Mouse (Mus musculus) left cerebral cortex, postnatal 4 days (tissue): ENCODE measurements around the gene Timm13. TPM values are rescaled to one million over a fixed set of nuclear protein-coding genes. Genes with fewer than 3 reads are reported as not detected.

ENCODE experiments used
- DNase-seq: peaks from one replicate; pipeline ENCODE4 v3.0.0-alpha.2; 2022
- intact Hi-C: fragments of 180-260 bp; cut with DNase I; formaldehyde crosslinking; loops from one replicate; pipeline ENCODE4 v1.15.1; 2025
- total RNA-seq, 2 experiments: library from RNA; stranded (reverse); gene quantifications; 2 replicates each; pipeline ENCODE4 v1.2.3; 2021

Timm13 gene
- total RNA-seq, 2 experiments from 2014 or later: 147 TPM

DNA sequence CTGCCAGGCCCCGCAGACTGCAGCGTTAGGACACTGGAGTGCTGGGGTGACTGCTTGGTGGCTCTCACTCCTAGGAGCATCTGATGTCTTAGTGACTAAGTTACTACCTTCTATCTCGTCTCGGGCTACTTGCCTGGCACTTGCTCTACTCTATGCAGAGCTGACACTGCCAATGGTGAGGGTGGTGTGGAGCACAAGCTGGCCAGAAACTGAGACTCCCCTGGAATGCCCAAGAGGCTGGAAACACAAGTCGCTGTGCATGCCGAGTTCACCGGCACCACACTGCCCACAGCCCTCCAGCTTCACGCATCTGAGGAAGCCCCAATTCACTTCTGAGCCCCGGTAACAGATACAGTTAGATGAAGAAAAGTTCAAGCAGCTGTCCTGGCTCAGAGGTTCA lies 26.7 kb downstream of the Timm13 start:
- no peak for DNase-seq
- intact Hi-C loops: no loop called here

DNA sequence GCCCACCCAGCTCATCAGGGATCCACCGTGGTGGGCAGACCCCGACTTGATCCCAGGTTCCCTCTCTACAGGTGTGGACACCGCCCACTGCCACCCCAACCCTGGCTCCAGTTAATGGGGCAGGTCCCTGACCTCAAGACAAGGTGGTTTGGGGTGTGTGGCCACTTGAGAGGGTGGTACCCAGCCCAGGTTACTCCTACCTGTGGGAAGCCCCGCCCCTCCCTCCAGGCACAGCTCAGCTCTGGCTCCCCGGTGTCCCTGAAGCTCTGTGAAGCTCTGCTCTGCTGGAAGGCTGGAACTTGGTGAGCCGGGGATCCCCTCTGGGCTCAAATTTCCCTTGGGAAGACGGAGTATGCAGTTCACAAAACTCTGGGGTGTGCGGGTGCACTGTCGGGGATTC lies 29.2 kb downstream of the Timm13 start, which contains the start of gene Tmprss9:
TSS of gene Tmprss9 (plus strand) at position 268 of the 400 bp plus-strand sequence.
- DNase-seq: no peak
- intact Hi-C loops: no loop called here

- DNase-seq: no peak
- intact Hi-C loops: no loop called here
Measured at GRCm38 (mm10) chr10:80870993-80871392, 29.8 kb downstream of the Timm13 start.

GRCm38 (mm10) chr10:80864446-80864845 lies 36.3 kb downstream of the Timm13 start:
- DNase-seq: peak; percentile 67
- intact Hi-C loops: no loop called here

DNA sequence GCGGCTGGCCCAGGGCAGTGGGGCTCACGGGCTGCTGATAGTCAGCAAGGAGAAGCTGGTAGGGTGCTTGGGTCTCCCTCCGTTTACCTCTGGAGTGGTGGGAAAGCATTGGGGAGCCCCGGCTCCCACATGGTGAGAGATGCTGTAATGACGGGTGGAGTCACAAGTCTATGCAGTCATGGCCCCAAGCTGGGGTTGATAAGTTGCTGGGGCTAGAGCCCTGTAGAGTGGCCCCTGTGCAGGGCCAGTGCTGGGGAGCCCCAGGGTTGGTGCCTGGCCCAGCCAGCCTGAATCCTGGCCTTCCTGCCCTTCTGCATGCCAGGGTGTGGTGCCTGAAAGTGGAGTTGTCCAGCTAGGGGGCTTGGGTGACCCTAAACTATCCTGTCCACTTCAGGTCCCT lies 38.5 kb downstream of the Timm13 start:
- DNase-seq: no peak
- intact Hi-C loops: no loop called here

GRCm38 (mm10) chr10:80858350-80858935 lies 42.3 kb downstream of the Timm13 start:
- intact Hi-C loops: no loop called here
- no peak for DNase-seq

GRCm38 (mm10) chr10:80857848-80858247 lies 42.9 kb downstream of the Timm13 start:
- intact Hi-C loops: no loop called here
- no peak for DNase-seq

GRCm38 (mm10) chr10:80857386-80857785 lies 43.4 kb downstream of the Timm13 start:
- intact Hi-C loops: no loop called here
- DNase-seq: no peak

DNA sequence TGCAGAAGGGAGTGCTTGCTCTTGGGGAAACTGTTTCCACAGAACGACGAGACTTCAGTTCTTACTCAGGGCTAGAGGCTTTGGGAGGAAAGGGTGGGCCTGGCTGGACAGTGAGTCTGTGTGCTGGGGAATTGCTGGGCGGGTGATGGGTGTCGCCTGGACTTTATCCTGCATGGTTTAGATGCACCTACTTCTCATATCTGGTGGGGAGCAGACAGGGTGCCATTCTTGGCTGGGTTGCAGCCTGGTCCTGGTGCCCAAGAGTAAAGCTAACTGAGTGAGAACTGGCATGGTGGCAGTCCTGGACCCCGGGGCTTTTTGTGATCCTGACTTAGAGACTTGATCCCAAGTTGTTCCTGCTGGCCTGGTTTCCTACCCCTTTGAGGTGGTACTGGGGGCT lies 43.9 kb downstream of the Timm13 start:
- no peak for DNase-seq
- intact Hi-C loops: no loop called here

GRCm38 (mm10) chr10:80856267-80856666 lies 44.5 kb downstream of the Timm13 start:
- intact Hi-C loops: no loop called here
- DNase-seq: no peak

DNA sequence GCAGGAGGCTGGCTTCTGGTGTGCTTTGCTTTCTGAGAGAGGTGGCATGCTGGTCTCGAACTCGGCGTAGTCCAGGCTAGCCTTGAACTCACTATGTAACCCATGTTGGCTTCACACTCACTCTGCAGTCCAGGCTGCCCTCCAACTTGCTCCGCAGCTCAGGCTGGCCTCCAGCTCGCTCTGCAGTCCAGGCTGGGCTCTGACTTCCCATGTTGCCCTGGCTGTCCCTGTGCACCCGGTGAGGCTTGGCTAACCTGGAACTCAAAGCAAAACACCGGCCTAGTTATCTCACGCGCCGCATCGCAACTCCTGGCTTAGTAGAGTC lies 45.1 kb downstream of the Timm13 start:
- no peak for DNase-seq
- intact Hi-C loops: no loop called here

GRCm38 (mm10) chr10:80854913-80855748 lies 45.6 kb downstream of the Timm13 start, which contains the start of the genes Lsm7 and Sppl2b:
Gene Lsm7, minus strand, starts transcription at chr10:80855209.
Gene Sppl2b, plus strand, starts transcription at chr10:80855275.
- intact Hi-C loops: no loop called here
- DNase-seq: peak; percentile 98

Other genes starting within 250 kb of the Timm13 start
- gene Btbd2, start 243.9 kb downstream of the Timm13 start, total RNA-seq: 10 to 100 TPM; 80.9 to 83.2 TPM
- 10 to 100 TPM; 61.6 to 67.1 TPM for gene Mknk2, start 222.9 kb downstream of the Timm13 start, total RNA-seq
- 10 to 100 TPM; 52.0 to 52.1 TPM for gene Mob3a, start 199.0 kb downstream of the Timm13 start, total RNA-seq
- gene Izumo4, start 198.8 kb downstream of the Timm13 start, total RNA-seq: 10 to 100 TPM; 46.3 to 53.6 TPM
- 100 to 1,000 TPM; 142 to 145 TPM for gene Ap3d1, start 158.7 kb downstream of the Timm13 start, total RNA-seq
- 10 to 100 TPM; 62.1 TPM for gene Dot1l, start 145.8 kb downstream of the Timm13 start, total RNA-seq
- 10 to 100 TPM; 58.0 to 58.2 TPM for gene Sf3a2, start 102.8 kb downstream of the Timm13 start, total RNA-seq
- 10 to 100 TPM; 73.2 to 86.2 TPM for gene Plekhj1, start 102.3 kb downstream of the Timm13 start, total RNA-seq
- 1 to 10 TPM; 1.9 to 2.2 TPM for gene Amh, start 95.7 kb downstream of the Timm13 start, total RNA-seq
- under 1 TPM; 0.54 to 0.64 TPM for gene Jsrp1, start 87.5 kb downstream of the Timm13 start, total RNA-seq
- gene Oaz1, start 74.3 kb downstream of the Timm13 start, total RNA-seq: 100 to 1,000 TPM; 393 to 396 TPM
- gene Lingo3, start 56.9 kb downstream of the Timm13 start, total RNA-seq: 10 to 100 TPM; 21.4 to 24.6 TPM
- gene Lsm7, start 45.8 kb downstream of the Timm13 start, total RNA-seq: 10 to 100 TPM; 62.0 to 67.4 TPM
- 10 to 100 TPM; 77.4 to 86.2 TPM for gene Sppl2b, start 45.7 kb downstream of the Timm13 start, total RNA-seq
- gene Tmprss9, start 29.1 kb downstream of the Timm13 start, total RNA-seq: under 1 TPM; 0.12 to 0.42 TPM
- gene Lmnb2, start 17.3 kb upstream of the Timm13 start, total RNA-seq: 10 to 100 TPM; 28.5 to 35.7 TPM
- 1 to 10 TPM; 5.3 to 6.2 TPM for gene Gadd45b, start 29.1 kb upstream of the Timm13 start, total RNA-seq
- 100 to 1,000 TPM in 1 of 2 experiments, 10 to 100 TPM in 1; 96.7 to 106 TPM for gene Gng7, start 114.0 kb upstream of the Timm13 start, total RNA-seq
- gene Diras1, start 124.7 kb upstream of the Timm13 start, total RNA-seq: 100 to 1,000 TPM; 104 to 111 TPM
- gene Slc39a3, start 136.5 kb upstream of the Timm13 start, total RNA-seq: 10 to 100 TPM; 57.8 to 59.8 TPM
- gene Sgta, start 159.2 kb upstream of the Timm13 start, total RNA-seq: 100 to 1,000 TPM; 193 to 199 TPM
- 10 to 100 TPM; 53.6 to 56.5 TPM for gene Thop1, start 169.1 kb upstream of the Timm13 start, total RNA-seq
- gene Creb3l3, start 197.9 kb upstream of the Timm13 start, total RNA-seq: under 1 TPM; 0.22 to 0.60 TPM
- gene Map2k2, start 204.9 kb upstream of the Timm13 start, total RNA-seq: 100 to 1,000 TPM; 153 to 167 TPM
- 10 to 100 TPM; 23.3 to 24.7 TPM for gene Zbtb7a, start 234.3 kb upstream of the Timm13 start, total RNA-seq